Comparison of ENCODE assay signal across 8 mouse cellular contexts in genomic region chr17:29034264-29034663, GRCm38 (mm10). TPM values are rescaled to one million over a fixed set of nuclear protein-coding genes. Genes with fewer than 3 reads are reported as not detected.
DNase-seq lines count a peak whose midpoint lies in the region; ATAC-seq lines count a peak whose summit lies in the region.

No protein-coding gene starts in this region.

- H3K9me3 ChIP-seq in lung, embryonic 15.5 days = no peaks in the 10 kb centered on the region
- H3K9me3 ChIP-seq in embryonic facial prominence, embryonic 12.5 days = no peaks in the 10 kb centered on the region
- no peaks in the 10 kb centered on the region for H3K9me3 ChIP-seq in intestine, embryonic 15.5 days
- no peaks in the 10 kb centered on the region for H3K9me3 ChIP-seq in neural tube, embryonic 13.5 days

- peaks cover 31% of the 10 kb centered on the region for H3K36me3 ChIP-seq in lung, embryonic 15.5 days
- peaks cover 28% of the 10 kb centered on the region for H3K36me3 ChIP-seq in embryonic facial prominence, embryonic 12.5 days
- peaks cover 22% of the 10 kb centered on the region for H3K36me3 ChIP-seq in intestine, embryonic 15.5 days
- H3K36me3 ChIP-seq in neural tube, embryonic 13.5 days = peaks cover 31% of the 10 kb centered on the region

- no peak for DNase-seq in lung, postnatal 10 days
- no peak for DNase-seq in gastrocnemius, postnatal 25 days
- DNase-seq in frontal cortex, postnatal 25 days (ENCODE audit: low spot score in 2 of 2) = no peak

- peak overlapping the region; percentile 63 for H3K4me3 ChIP-seq in lung, embryonic 15.5 days
- peak overlapping the region; percentile 83 for H3K4me3 ChIP-seq in embryonic facial prominence, embryonic 12.5 days
- peak overlapping the region; percentile 63 for H3K4me3 ChIP-seq in intestine, embryonic 15.5 days (replicated peaks)
- H3K4me3 ChIP-seq in neural tube, embryonic 13.5 days = peak overlapping the region; percentile 88

- ATAC-seq in lung, embryonic 15.5 days (ENCODE audit: borderline replicate concordance, extremely low read depth, low FRiP score, low TSS enrichment) = no peak
- ATAC-seq in embryonic facial prominence, embryonic 12.5 days (ENCODE audit: insufficient number of reproducible peaks, insufficient read depth, low FRiP score, low TSS enrichment) = no peak
- no peak for ATAC-seq in intestine, embryonic 15.5 days
- ATAC-seq in neural tube, embryonic 13.5 days (ENCODE audit: low read depth) = no peak
- no peak for ATAC-seq in frontal cortex, adult (ENCODE audit: low TSS enrichment)

- H3K27me3 ChIP-seq in lung, embryonic 15.5 days = no peaks in the 10 kb centered on the region
- no peaks in the 10 kb centered on the region for H3K27me3 ChIP-seq in embryonic facial prominence, embryonic 12.5 days
- no peaks in the 10 kb centered on the region for H3K27me3 ChIP-seq in intestine, embryonic 15.5 days (replicated peaks)
- no peaks in the 10 kb centered on the region for H3K27me3 ChIP-seq in neural tube, embryonic 13.5 days

- H3K4me2 ChIP-seq in lung, embryonic 15.5 days = peak overlapping the region; percentile 78
- peak overlapping the region; percentile 85 for H3K4me2 ChIP-seq in embryonic facial prominence, embryonic 12.5 days (replicated peaks)
- peak overlapping the region; percentile 65 for H3K4me2 ChIP-seq in intestine, embryonic 15.5 days (replicated peaks)
- peak overlapping the region; percentile 100 for H3K4me2 ChIP-seq in neural tube, embryonic 13.5 days

- no peak overlapping the region for H3K27ac ChIP-seq in lung, embryonic 15.5 days
- no peak overlapping the region for H3K27ac ChIP-seq in embryonic facial prominence, embryonic 12.5 days
- H3K27ac ChIP-seq in intestine, embryonic 15.5 days = no peak overlapping the region
- peak overlapping the region; percentile 10; the same call in 1 of the 2 replicates for H3K27ac ChIP-seq in neural tube, embryonic 13.5 days (replicated peaks)

- H3K9ac ChIP-seq in lung, embryonic 15.5 days = peak overlapping the region; percentile 93
- peak overlapping the region; percentile 97 for H3K9ac ChIP-seq in embryonic facial prominence, embryonic 12.5 days
- H3K9ac ChIP-seq in intestine, embryonic 15.5 days = peak overlapping the region; percentile 89
- H3K9ac ChIP-seq in neural tube, embryonic 13.5 days = peak overlapping the region; percentile 96

- peaks cover 30% of the 10 kb centered on the region for H3K4me1 ChIP-seq in lung, embryonic 15.5 days
- peaks cover 8% of the 10 kb centered on the region; the same call in 1 of the 2 replicates for H3K4me1 ChIP-seq in embryonic facial prominence, embryonic 12.5 days
- H3K4me1 ChIP-seq in intestine, embryonic 15.5 days (replicated peaks) = peaks cover 12% of the 10 kb centered on the region
- peaks cover 54% of the 10 kb centered on the region for H3K4me1 ChIP-seq in neural tube, embryonic 13.5 days (replicated peaks)

RNA-seq across cellular contexts. Expression of gene Srsf3, which starts 1.8 kb away (rescaled TPM):
- polyA plus RNA-seq in lung, embryonic 15.5 days (2015; fragmentation: Nextera tagmentation; extraction: Ambion mirVana) = 633 and 642 TPM in 2 replicates
- 731 and 750 TPM in 2 replicates for polyA plus RNA-seq in embryonic facial prominence, embryonic 12.5 days (2016; fragmentation: Nextera tagmentation; extraction: Ambion mirVana)
- polyA plus RNA-seq in intestine, embryonic 15.5 days (2015; fragmentation: Nextera tagmentation; extraction: Ambion mirVana) = 485 and 544 TPM in 2 replicates
- polyA plus RNA-seq in neural tube, embryonic 13.5 days (2015; fragmentation: Nextera tagmentation; extraction: Ambion mirVana) = 513 and 586 TPM in 2 replicates
- 10 to 100 TPM; 36.4 to 48.2 TPM for total RNA-seq in gastrocnemius, postnatal 25 days (2021)

RNA-seq across cellular contexts. Expression of gene Stk38, which starts 26.5 kb away (rescaled TPM):
- polyA plus RNA-seq in lung, embryonic 15.5 days (2015; fragmentation: Nextera tagmentation; extraction: Ambion mirVana) = 96.6 and 105 TPM in 2 replicates
- 136 and 137 TPM in 2 replicates for polyA plus RNA-seq in embryonic facial prominence, embryonic 12.5 days (2016; fragmentation: Nextera tagmentation; extraction: Ambion mirVana)
- 90.0 and 90.7 TPM in 2 replicates for polyA plus RNA-seq in intestine, embryonic 15.5 days (2015; fragmentation: Nextera tagmentation; extraction: Ambion mirVana)
- polyA plus RNA-seq in neural tube, embryonic 13.5 days (2015; fragmentation: Nextera tagmentation; extraction: Ambion mirVana) = 113 and 116 TPM in 2 replicates
- total RNA-seq in gastrocnemius, postnatal 25 days (2021) = 10 to 100 TPM; 25.2 to 26.4 TPM

RNA-seq across cellular contexts. Expression of gene Cdkn1a, which starts 56.5 kb away (rescaled TPM):
- 28.3 and 30.1 TPM in 2 replicates for polyA plus RNA-seq in lung, embryonic 15.5 days (2015; fragmentation: Nextera tagmentation; extraction: Ambion mirVana)
- polyA plus RNA-seq in embryonic facial prominence, embryonic 12.5 days (2016; fragmentation: Nextera tagmentation; extraction: Ambion mirVana) = 48.2 and 55.6 TPM in 2 replicates
- polyA plus RNA-seq in intestine, embryonic 15.5 days (2015; fragmentation: Nextera tagmentation; extraction: Ambion mirVana) = 92.2 and 98.3 TPM in 2 replicates
- 47.2 and 51.0 TPM in 2 replicates for polyA plus RNA-seq in neural tube, embryonic 13.5 days (2015; fragmentation: Nextera tagmentation; extraction: Ambion mirVana)
- total RNA-seq in gastrocnemius, postnatal 25 days (2021) = 10 to 100 TPM; 30.4 to 42.0 TPM
